Mouse (Mus musculus) Muller cell, postnatal 12 days (primary cell): ENCODE results near the gene Cyp1a2.

Source experiments
- DNase-seq: peaks from one replicate; pipeline ENCODE4 v3.0.0-alpha.2; 2015; ENCODE audit errors: inconsistent ontology term

Cyp1a2 gene

DNA sequence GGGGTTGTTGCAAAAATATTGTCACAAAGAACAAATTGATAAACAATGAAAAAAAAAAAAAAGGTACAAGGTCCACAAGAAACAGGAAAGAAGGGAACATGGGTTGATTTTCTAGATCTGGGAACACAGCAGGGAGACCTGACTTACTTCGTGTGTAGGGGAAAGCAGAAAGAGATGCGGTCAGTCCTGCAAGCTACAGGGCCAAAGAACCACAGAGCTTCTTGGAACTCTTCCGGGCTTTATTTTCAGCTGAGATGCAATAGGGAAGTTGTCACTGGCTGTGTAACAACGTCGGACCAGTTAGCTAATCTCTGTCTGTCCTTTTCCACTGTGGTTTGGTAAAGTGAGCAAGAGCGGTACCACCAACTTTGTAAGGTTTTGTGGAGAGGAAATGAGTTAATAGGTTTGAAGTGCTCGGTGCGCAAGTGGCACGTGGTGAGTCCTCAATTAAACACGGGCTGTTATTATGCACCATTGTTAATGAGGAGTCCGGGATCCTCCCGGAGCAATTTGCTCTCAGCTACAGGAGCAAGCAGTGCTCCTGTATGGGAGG is 36.9 kb downstream of the Cyp1a2 start:
- DNase-seq: no peak

DNA sequence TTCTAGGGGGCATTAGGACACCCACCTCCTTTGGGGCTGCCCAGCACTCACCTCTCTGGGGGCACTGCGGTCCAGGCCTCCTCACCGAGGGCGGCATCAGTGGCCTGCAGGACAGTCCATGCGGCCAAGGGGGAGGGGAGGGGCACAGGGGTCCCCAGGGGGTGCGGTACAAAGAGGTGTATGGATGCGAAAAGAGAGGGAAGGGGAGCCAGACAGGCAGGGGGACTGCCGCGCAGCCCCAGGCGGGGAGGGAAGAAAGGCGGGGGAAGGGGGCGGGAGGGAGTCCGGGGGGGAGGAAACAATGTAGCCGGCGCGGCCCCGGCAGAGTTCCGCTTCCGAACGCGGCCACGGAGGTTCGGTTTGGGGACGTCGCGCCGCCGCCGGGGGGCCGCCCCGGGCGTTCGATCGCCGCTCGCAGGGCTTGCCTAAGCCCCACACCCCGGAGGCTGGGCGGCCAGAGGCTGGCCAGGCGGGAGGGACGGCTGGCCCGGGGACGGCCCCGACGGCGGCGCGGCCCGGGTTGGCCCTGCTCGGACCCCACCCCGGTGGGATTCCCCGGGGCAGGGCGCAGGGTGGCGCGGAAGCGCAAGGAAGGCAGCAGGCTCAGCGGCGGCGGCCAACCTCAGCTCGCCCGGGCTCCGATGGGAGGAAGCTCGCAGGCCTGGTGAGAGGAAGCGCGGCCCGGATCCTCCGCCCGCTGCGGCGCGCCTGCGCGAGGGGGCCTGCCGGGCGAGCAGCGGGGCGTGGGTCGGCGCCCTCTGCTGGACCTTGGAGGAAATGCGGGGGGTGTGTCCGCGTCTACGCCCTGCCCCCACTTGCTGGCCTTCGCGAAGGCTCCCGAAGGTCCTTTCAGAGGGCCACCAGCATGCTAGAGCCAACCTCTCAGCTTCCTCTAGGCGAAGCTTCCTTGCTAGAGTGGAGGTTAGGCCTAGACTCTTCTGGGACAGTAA is 38.3 kb downstream of the Cyp1a2 start:
- DNase-seq: peak; percentile 93

GRCm38 (mm10) chr9:57644442-57644943 is 39.0 kb downstream of the Cyp1a2 start:
- DNase-seq: no peak

GRCm38 (mm10) chr9:57643856-57644180 is 39.7 kb downstream of the Cyp1a2 start:
- no peak for DNase-seq

DNA sequence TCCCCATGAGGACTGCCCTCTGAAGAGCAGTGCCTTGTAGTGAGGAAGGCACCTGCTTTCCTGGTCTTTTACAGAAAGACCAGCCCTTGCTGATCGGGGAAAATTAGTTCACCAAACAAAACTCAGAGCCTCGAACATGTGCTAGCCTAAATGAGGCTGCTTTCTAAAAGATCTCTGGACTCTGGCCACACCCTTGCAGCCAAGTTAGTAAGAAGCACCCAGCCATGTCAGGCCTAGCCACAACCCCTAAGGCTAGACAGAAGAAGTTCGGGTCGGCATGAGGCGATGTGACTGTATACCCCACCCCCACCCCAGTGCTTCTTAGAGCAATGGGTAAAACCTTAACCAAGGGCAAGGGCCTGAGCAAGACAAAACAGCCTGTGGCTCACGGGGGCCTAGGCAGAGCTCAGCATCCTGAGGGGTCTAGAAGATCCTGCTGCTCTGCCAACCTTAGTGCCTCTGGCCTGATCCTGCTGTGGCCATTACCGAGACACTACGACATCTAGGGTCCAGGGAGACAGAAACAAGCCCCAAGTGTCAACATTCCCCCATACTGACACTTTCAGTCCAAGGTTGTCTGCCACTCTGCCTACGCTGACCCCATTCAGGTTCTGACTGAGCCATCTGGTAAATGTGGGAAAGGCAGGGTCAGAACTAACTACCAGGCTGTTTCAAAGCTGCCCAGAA is 40.2 kb downstream of the Cyp1a2 start:
- DNase-seq: no peak

- no peak for DNase-seq
Observed at GRCm38 (mm10) chr9:57641775-57642550, 41.5 kb downstream of the Cyp1a2 start.

DNA sequence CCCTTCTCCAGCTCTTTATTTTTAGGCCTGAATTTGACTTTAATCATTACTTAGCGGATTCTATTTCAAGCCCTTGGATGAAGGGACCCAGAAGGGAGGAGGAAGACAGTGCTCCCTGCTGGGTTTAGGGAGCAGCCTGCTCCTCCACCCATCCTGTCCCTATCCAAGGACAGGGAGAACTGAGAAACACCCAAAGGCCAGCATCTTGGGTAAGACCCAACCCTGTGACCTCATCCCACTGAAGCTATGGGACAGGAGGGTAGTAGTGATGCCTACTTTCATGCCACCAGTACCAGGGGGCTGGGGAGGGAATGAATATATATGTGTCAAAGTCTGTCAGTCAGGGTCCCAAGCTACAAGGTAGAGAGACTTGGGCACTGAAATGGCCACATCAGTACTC is 42.5 kb downstream of the Cyp1a2 start:
- no peak for DNase-seq

- peak; percentile 69 for DNase-seq
Observed at GRCm38 (mm10) chr9:57640384-57640783, 43.1 kb downstream of the Cyp1a2 start.

- no peak for DNase-seq
Observed at GRCm38 (mm10) chr9:57639661-57640328, 43.7 kb downstream of the Cyp1a2 start.

DNA sequence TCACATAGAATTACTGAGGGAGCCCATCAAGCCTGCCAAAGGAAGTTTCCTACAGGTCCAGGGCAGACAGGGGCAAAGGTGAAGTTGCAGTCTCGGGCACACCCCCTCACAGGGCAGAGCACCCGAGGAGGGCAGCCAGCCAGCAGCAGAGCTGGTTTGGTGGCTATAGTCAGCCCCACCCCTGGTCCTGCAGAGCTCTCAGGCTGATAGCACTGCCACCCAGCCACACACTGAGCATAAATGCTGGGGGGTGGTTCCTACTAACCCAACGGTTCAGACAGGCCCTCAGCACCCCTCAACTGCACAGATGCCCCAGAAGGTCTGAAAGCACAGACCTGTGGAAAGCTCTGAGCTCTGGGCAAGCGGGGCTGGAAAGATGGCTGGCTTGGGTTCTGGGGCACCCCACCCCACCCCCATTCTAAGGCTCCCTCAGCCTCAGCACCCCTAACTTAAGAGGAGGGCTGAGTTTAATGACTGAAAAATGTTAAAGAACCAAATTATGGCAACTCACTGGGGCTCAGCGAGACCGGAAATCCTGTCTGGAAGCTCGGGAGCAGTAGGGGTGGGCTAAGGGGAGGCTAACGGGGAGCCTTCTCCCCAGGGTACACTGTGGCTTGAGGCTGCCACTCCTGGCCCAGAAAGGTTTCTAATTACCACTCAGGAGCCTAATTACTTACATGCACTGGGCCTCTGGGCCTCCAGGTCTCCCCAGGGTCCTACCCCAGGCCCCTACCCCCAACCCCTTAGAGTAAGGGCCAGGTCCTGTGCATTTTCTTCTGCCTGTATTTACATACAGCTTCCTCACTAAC is 44.6 kb downstream of the Cyp1a2 start:
- no peak for DNase-seq

- peak; percentile 84 for DNase-seq
Observed at GRCm38 (mm10) chr9:57637741-57638322, 45.7 kb downstream of the Cyp1a2 start.

DNA sequence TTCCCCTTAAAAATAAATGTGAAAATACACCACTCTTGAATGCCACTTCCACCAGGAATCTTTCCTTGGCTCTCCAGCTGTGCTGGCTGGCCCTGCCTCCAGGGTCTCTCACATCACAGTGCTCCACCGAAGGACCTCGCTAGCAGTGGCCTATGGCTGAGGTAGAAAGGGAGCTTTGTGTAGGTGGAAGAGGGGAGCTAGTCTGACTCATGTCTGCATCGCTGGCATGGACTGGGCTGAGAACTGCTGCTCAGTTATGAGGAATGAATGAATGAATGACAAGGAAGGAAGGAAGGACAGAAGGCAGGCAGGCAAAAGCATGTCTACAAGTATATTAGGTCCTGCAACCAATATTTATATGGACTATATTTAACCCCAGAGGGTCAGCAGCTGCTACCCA is 46.2 kb downstream of the Cyp1a2 start:
- DNase-seq: no peak

DNA sequence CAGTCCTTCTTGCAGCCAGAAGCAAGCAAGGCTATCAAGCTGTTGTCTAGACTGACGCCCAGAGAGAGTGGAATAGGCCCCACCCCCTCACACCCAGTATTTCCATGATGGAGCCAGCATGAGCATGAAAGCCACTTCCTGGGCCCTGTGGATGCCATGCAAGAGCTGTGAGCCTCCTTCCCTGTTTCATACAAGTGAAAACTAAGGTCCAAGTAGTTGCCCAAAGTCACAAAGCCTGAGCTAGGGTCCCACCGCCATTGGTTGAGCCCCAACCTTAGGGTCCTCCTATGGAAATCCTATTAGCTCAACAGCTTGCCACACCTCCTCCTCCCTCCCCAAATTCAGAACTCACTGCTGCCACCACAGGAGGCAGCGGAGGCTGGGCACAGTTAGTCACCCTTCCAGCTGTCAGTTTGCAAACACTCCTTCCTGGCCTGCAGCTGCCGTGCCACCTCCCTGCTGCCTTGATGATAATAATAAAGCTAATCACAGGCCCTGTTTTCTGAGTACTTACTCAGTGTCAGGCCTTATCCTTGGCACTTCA is 50.0 kb downstream of the Cyp1a2 start:
- no peak for DNase-seq

DNA sequence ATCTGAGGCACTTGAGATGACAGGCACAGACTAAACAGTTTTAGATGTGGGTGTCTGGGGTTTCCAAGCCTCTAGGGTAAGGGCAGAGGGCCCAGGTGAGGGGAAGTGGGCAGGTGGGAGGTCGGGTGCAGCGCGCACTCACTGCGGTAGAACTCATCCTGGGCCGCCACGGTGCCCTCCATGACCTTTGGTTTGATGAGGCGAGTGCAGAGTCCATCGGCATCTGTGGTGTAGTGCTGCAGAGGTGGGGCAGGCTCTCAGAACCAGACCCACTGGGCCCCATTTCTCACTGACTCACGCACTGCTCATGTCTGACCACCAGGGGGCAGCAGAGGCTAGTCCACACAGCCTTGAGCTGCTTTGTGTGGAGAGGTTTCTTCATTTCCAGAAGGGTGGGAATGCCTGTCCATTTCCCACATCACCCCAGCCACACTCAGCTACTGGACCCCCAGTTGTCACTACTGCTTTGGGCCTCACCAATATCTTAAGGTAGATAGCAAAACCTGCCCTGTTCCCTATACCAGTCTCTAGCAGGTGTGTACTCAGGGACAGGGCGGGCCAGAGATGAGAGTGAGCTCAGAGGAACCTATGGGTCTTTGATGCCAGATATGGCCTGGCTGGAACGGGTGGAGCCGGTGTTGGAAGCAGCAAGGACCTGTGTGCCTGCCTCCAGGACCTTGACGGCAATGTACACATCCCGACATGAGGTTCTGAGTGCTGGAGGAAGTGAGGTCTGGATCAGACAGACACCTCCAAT is 54.2 kb downstream of the Cyp1a2 start:
- DNase-seq: peak; percentile 64

DNA sequence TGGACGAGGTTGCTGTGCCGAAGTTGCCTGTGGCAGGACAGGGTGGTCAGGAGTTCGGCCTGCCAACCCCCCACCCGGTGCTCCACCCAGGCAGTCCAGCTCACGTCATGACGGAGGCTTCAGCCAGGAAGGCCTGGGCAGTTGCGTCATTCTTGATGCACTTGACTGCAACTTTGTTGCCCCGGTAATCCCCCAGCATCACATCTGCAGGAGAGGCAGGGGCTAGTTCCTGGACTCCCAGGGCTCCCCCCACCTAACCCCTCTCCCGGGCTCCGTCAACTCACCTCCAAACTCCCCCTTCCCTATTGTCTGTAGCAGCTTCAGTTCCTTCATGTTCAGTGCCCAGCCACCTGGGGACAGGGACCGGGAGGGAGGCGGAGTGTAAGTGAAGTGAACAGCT is 54.8 kb downstream of the Cyp1a2 start:
- DNase-seq: no peak

GRCm38 (mm10) chr9:57627892-57628291 is 55.6 kb downstream of the Cyp1a2 start:
- no peak for DNase-seq

DNA sequence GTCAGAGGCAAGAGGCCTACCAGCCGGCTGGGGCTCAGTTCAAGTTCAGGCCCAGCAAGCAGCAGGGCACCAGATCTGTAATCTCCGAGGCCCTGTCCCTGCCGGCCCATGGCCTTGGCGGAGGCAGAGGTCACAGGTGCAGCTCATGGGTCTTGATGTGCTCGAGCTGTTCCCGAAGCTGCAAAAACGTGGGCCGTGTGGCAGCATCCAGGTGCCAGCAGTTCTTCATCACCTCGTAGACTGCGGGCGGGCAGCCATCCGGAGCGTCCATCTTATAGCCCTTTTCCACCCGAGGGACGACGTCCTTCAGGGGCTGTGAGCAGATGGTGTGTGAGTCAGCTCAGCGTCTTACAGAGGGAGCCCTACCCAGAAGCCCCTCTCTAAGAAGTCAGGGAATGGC is 56.3 kb downstream of the Cyp1a2 start:
- DNase-seq: no peak
